Mouse (Mus musculus) liver, embryonic 16.5 days (tissue): ENCODE data around the gene Rassf5. TPM values are rescaled to one million over a fixed set of nuclear protein-coding genes. Genes with fewer than 3 reads are reported as not detected.
A peak's percentile ranks its signal among the peaks of the same experiment; 100 is the strongest.

ENCODE experiments used
- ATAC-seq: fragments of 200-750 bp; cut with Nextera tagmentation; 2 replicates; pipeline ENCODE4 v1.8.0; 2017; ENCODE audit warnings: low read depth, mild to moderate bottlenecking, moderate number of reproducible peaks, moderate library complexity
- H3K27ac ChIP-seq: fragments of 300-500 bp; sonication (generic); 2 replicates; pipeline ENCODE4 v1.5.1; 2014; ENCODE audit warnings: mild to moderate bottlenecking, low read length
- H3K27me3 ChIP-seq: fragments of 300-500 bp; sonication (generic); 2 replicates; pipeline ENCODE4 v1.6.1; 2014; ENCODE audit warnings: low read depth, low read length, mixed read lengths; ENCODE audit not compliant: control insufficient read depth, insufficient read depth
- H3K36me3 ChIP-seq: fragments of 300-500 bp; sonication (generic); 2 replicates; pipeline ENCODE4 v1.6.1; 2014; ENCODE audit warnings: mild to moderate bottlenecking; ENCODE audit not compliant: control insufficient read depth, insufficient read depth
- H3K4me1 ChIP-seq: fragments of 300-500 bp; sonication (generic); 2 replicates; pipeline ENCODE4 v1.6.1; 2014; ENCODE audit warnings: low read depth, low read length, mixed read lengths; ENCODE audit not compliant: control insufficient read depth
- H3K4me2 ChIP-seq: fragments of 300-500 bp; sonication (generic); 2 replicates; pipeline ENCODE4 v1.6.1; 2014; ENCODE audit warnings: low read depth, low read length, mixed read lengths
- H3K4me3 ChIP-seq: fragments of 300-500 bp; sonication (generic); 2 replicates; pipeline ENCODE4 v1.5.1; 2014; ENCODE audit warnings: low read depth, mild to moderate bottlenecking, low read length
- H3K9ac ChIP-seq: fragments of 300-500 bp; sonication (generic); 2 replicates; pipeline ENCODE4 v1.6.1; 2014; ENCODE audit warnings: low read depth, low read length
- H3K9me3 ChIP-seq: fragments of 300-500 bp; sonication (generic); replicated peaks from 2 replicates; pipeline ENCODE4 v1.6.1; 2016; ENCODE audit warnings: low read length; ENCODE audit not compliant: control insufficient read depth
- WGBS: fragments of 180-500 bp; shearing (Covaris S2); extraction: QIAGEN DNeasy Blood & Tissue Kit; methylation state at CpG from one replicate; pipeline ENCODE4 v1.1.7; 2014; ENCODE audit not compliant: insufficient replicate concordance; 5-methylcytosine and 5-hydroxymethylcytosine counted together
- polyA plus RNA-seq: library from polyadenylated mRNA; unstranded; fragments of >200 nt; fragmentation: Nextera tagmentation; extraction: Ambion mirVana; gene quantifications from 2 replicates; pipeline ENCODE4 v1.2.1, GENCODE M21; 2015

The Rassf5 gene
- polyA plus RNA-seq, 1 experiment from 2014 or later = 6.8 TPM

- Histone ChIP-seq H3K36me3 (no peaks in the 10 kb centered on the region), H3K27ac (no peak overlapping the region), H3K9ac (peak overlapping the region; percentile 45), H3K4me2 (peak overlapping the region; percentile 73), H3K27me3 (peaks cover 42% of the 10 kb centered on the region), H3K4me3 (peak overlapping the region; percentile 64), H3K4me1 (peaks cover 16% of the 10 kb centered on the region), H3K9me3 (no peaks in the 10 kb centered on the region)
- WGBS = 2% methylated on average over 57 of the region's 57 CpGs
- 0 out of 2 replicates have a peak, but pooled peaks have one; percentile 8 for ATAC-seq
These were observed 446 bp downstream of the Rassf5 start for GRCm38 (mm10) chr1:131244536-131245088.

GRCm38 (mm10) chr1:131242956-131243355, 2.1 kb downstream of the Rassf5 start:
- 24% methylated on average over 6 of the region's 6 CpGs for WGBS
- ATAC-seq = no peak
- Histone ChIP-seq H3K36me3 (no peaks in the 10 kb centered on the region), H3K9ac (no peak overlapping the region), H3K4me1 (peaks cover 16% of the 10 kb centered on the region), H3K9me3 (no peaks in the 10 kb centered on the region), H3K4me2 (no peak overlapping the region), H3K27me3 (peaks cover 42% of the 10 kb centered on the region), H3K4me3 (no peak overlapping the region), H3K27ac (no peak overlapping the region)

- H3K27me3 ChIP-seq = peaks cover 21% of the 10 kb centered on the region
- WGBS = 59% methylated on average over 12 of the region's 12 CpGs
- H3K27ac ChIP-seq = no peak overlapping the region
- no peak overlapping the region for H3K4me2 ChIP-seq
- ATAC-seq = no peak
- H3K4me3 ChIP-seq = no peak overlapping the region
- H3K9me3 ChIP-seq = no peaks in the 10 kb centered on the region
- no peaks in the 10 kb centered on the region for H3K36me3 ChIP-seq
- peaks cover 8% of the 10 kb centered on the region for H3K4me1 ChIP-seq
- no peak overlapping the region for H3K9ac ChIP-seq
These were observed 5.4 kb downstream of the Rassf5 start for GRCm38 (mm10) chr1:131239576-131240193.

DNA sequence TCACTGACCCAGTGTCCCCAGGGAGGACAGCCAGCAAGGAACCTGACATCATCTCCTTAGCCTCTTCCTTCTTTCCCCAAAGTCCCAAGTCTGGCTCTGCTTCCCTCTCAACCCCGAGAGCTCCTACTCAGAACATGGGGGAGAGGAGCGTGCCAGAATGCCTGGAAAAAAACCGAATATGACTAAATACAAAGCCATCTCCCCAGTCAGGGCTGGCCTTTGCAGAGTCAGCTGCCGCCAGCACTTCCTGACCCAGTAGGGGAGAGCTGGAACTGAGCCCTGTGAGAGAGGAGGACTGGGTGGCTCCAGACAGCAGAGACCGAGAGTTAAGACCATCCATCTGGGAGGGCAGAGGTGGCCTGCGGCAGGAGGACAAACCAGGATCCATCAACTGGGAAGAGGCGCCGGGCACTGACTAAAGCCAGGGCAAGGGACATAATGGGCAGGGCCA, 6.1 kb downstream of the Rassf5 start:
- no peak overlapping the region for H3K9ac ChIP-seq
- H3K27ac ChIP-seq = no peak overlapping the region
- 52% methylated on average over 8 of the region's 8 CpGs for WGBS
- H3K9me3 ChIP-seq = no peaks in the 10 kb centered on the region
- no peak overlapping the region for H3K4me2 ChIP-seq
- no peak overlapping the region for H3K4me3 ChIP-seq
- no peaks in the 10 kb centered on the region for H3K36me3 ChIP-seq
- no peak for ATAC-seq
- H3K4me1 ChIP-seq = peaks cover 8% of the 10 kb centered on the region
- H3K27me3 ChIP-seq = peaks cover 14% of the 10 kb centered on the region

DNA sequence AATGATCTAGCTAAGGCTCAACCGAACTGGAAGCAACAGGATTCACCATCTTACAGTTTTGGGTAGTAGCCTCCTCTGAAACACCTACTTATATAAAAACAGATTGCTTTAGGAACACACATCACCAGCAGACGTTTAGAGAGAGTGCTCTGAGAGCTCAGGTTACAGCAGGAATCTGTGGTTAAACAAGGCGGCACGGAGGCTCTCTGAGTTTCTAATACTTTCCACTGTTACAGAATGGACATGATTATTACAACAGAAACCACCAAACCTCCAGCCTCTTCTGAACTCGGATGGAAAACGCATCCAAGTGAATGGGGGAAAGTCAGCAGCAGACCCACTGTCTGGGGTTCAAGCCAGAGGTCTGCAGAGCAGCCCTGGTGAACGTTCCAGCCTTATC, 9.0 kb downstream of the Rassf5 start:
- no peak overlapping the region for H3K9ac ChIP-seq
- H3K4me3 ChIP-seq = no peak overlapping the region
- H3K36me3 ChIP-seq = no peaks in the 10 kb centered on the region
- no peaks in the 10 kb centered on the region for H3K4me1 ChIP-seq
- no peaks in the 10 kb centered on the region for H3K27me3 ChIP-seq
- H3K4me2 ChIP-seq = no peak overlapping the region
- no peak overlapping the region for H3K27ac ChIP-seq
- no peak for ATAC-seq
- 37% methylated on average over 7 of the region's 7 CpGs for WGBS
- H3K9me3 ChIP-seq = no peaks in the 10 kb centered on the region

- H3K36me3 ChIP-seq = no peaks in the 10 kb centered on the region
- WGBS = 48% methylated on average over 12 of the region's 12 CpGs
These were observed 11.5 kb downstream of the Rassf5 start for GRCm38 (mm10) chr1:131233527-131233926.

DNA sequence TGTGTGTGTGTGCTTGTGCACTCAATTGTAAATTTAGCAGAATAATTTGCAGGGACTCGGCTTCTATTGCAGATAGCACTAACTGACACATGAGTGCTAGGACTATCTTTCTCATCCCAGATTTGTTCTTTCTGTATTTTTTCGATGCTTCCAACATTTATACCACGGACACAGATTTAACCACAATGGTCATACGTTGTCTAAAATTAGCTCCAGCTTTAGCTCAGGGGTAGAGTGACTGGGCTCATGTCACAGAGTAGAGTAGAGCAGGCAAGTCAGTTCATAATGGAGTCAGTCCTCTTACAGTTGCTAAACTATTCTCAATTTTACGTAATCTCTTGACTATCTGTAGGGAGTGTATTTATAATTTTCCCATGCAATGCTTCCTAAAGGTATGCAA, 16.4 kb downstream of the Rassf5 start:
- no peaks in the 10 kb centered on the region for H3K9me3 ChIP-seq
- ATAC-seq = no peak
- no peak overlapping the region for H3K9ac ChIP-seq
- H3K36me3 ChIP-seq = no peaks in the 10 kb centered on the region
- H3K27me3 ChIP-seq = no peaks in the 10 kb centered on the region
- whole genome bisulfite sequencing = 57% methylated on average over 5 of the region's 5 CpGs
- no peak overlapping the region for H3K4me2 ChIP-seq
- no peak overlapping the region for H3K27ac ChIP-seq
- no peaks in the 10 kb centered on the region for H3K4me1 ChIP-seq
- H3K4me3 ChIP-seq = no peak overlapping the region

More at GRCm38 (mm10) chr1:131233527-131233926, 11.5 kb downstream of the Rassf5 start:
- Histone ChIP-seq H3K4me1 (no peaks in the 10 kb centered on the region), H3K4me3 (no peak overlapping the region), H3K9ac (no peak overlapping the region), H3K9me3 (no peaks in the 10 kb centered on the region), H3K27me3 (no peaks in the 10 kb centered on the region), H3K27ac (no peak overlapping the region), H3K4me2 (no peak overlapping the region)
- no peak for ATAC-seq

GRCm38 (mm10) chr1:131228225-131228624, 16.8 kb downstream of the Rassf5 start:
- H3K9me3 ChIP-seq = no peaks in the 10 kb centered on the region

GRCm38 (mm10) chr1:131224848-131225471, 20.1 kb downstream of the Rassf5 start:
- WGBS = 68% methylated on average over 12 of the region's 12 CpGs
- no peaks in the 10 kb centered on the region for H3K4me1 ChIP-seq
- H3K36me3 ChIP-seq = no peaks in the 10 kb centered on the region
- no peak overlapping the region for H3K4me3 ChIP-seq
- no peak overlapping the region for H3K9ac ChIP-seq
- H3K27ac ChIP-seq = no peak overlapping the region
- H3K4me2 ChIP-seq = no peak overlapping the region
- no peaks in the 10 kb centered on the region for H3K9me3 ChIP-seq
- no peak for ATAC-seq
- no peaks in the 10 kb centered on the region for H3K27me3 ChIP-seq

More at GRCm38 (mm10) chr1:131228225-131228624, 16.8 kb downstream of the Rassf5 start:
- Histone ChIP-seq H3K4me3 (no peak overlapping the region), H3K27me3 (no peaks in the 10 kb centered on the region), H3K4me1 (no peaks in the 10 kb centered on the region), H3K36me3 (no peaks in the 10 kb centered on the region), H3K9ac (no peak overlapping the region), H3K4me2 (no peak overlapping the region), H3K27ac (no peak overlapping the region)
- ATAC-seq = no peak
- WGBS = 35% methylated on average over 7 of the region's 7 CpGs
